8 mouse cellular contexts compared by ENCODE assay signal in genomic region chr2:21141189-21141519, GRCm38 (mm10).
DNase-seq lines count a peak whose midpoint lies in the region; ATAC-seq lines count a peak whose summit lies in the region.

No protein-coding gene starts in this region.

- H3K9me3 ChIP-seq in heart, embryonic 15.5 days (replicated peaks): no peaks in the 10 kb centered on the region
- H3K9me3 ChIP-seq in hindbrain, embryonic 11.5 days (ENCODE audit: control insufficient read depth, low read length): peaks cover 3% of the 10 kb centered on the region; the same call in 1 of the 2 replicates

- peak overlapping the region; percentile 72 for H3K27ac ChIP-seq in heart, embryonic 15.5 days
- H3K27ac ChIP-seq in hindbrain, embryonic 11.5 days (ENCODE audit: low read depth, low read length): peak overlapping the region; percentile 88

- no peaks in the 10 kb centered on the region for H3K27me3 ChIP-seq in heart, embryonic 15.5 days
- H3K27me3 ChIP-seq in hindbrain, embryonic 11.5 days (ENCODE audit: control insufficient read depth, insufficient read depth, low read length): no peaks in the 10 kb centered on the region

- no peaks in the 10 kb centered on the region for H3K36me3 ChIP-seq in heart, embryonic 15.5 days
- H3K36me3 ChIP-seq in hindbrain, embryonic 11.5 days (ENCODE audit: control insufficient read depth, insufficient read depth, low read length): no peaks in the 10 kb centered on the region

- peak overlapping the region; percentile 63 for H3K4me3 ChIP-seq in heart, embryonic 15.5 days
- peak overlapping the region; percentile 50; the same call in 1 of the 2 replicates for H3K4me3 ChIP-seq in hindbrain, embryonic 11.5 days (ENCODE audit: low read depth, low read length)

- H3K4me1 ChIP-seq in heart, embryonic 15.5 days (replicated peaks): peaks cover 14% of the 10 kb centered on the region; the same call in 1 of the 2 replicates
- H3K4me1 ChIP-seq in hindbrain, embryonic 11.5 days (replicated peaks; ENCODE audit: control insufficient read depth, insufficient read depth, low read length): no peaks in the 10 kb centered on the region

- peak overlapping the region; percentile 99 for H3K4me2 ChIP-seq in heart, embryonic 15.5 days
- H3K4me2 ChIP-seq in hindbrain, embryonic 11.5 days (replicated peaks; ENCODE audit: low read depth, low read length): peak overlapping the region; percentile 91

- peak overlapping the region; percentile 63 for H3K9ac ChIP-seq in heart, embryonic 15.5 days
- H3K9ac ChIP-seq in hindbrain, embryonic 11.5 days (ENCODE audit: low read depth, low read length): peak overlapping the region; percentile 86

- DNase-seq in heart, adult 9 months (ENCODE audit: low spot score in 2 of 2): no peak
- DNase-seq in hindbrain, embryonic 11.5 days (ENCODE audit: low spot score): no peak
- DNase-seq in thymus, postnatal 25 days: no peak
- DNase-seq in thymus, postnatal 0 days (ENCODE audit: low spot score): no peak
- no peak for DNase-seq in cerebellum, adult 11 months

- 19% methylated on average over 7 of the region's 7 CpGs for WGBS in heart, embryonic 15.5 days
- WGBS in hindbrain, embryonic 11.5 days: 13% methylated on average over 7 of the region's 7 CpGs

- no peak for ATAC-seq in heart, embryonic 15.5 days (replicated peaks; ENCODE audit: insufficient number of reproducible peaks, insufficient read depth, low FRiP score, low read depth)
- peak; percentile 19; the same call in 1 of the 2 replicates for ATAC-seq in common myeloid progenitor, adult 5-6 weeks (replicated peaks; ENCODE audit: low read depth, poor library complexity, severe bottlenecking)
- peak; percentile 10 for ATAC-seq in hindbrain, embryonic 11.5 days (ENCODE audit: low FRiP score)
- peak; percentile 19 for ATAC-seq in megakaryocyte progenitor cell, adult 5-6 weeks (replicated peaks; ENCODE audit: poor library complexity)
